In the genomic region with DNA sequence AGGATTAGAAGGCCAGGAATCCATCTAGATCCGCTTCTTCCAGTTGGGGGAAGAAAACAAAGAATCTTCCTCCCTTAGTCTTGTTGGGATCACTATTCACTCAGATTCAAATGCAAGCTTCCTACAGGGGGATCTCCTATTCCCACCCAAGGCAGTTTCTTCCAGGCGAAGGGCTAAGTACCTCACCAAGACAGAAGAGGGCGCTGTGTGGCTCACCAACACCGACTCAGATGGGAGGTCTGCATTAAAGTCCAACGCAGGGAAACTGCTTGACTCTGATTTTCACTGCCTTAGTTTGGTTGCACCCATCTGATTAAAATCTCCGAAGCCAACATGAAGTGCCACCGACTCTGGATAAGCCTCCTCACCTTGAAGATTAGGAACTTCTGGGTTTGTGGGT, we compare ENCODE assay signal across 10 mouse cellular contexts. TPM values are rescaled to one million over a fixed set of nuclear protein-coding genes. Genes with fewer than 3 reads are reported as not detected.
A peak's percentile ranks its signal among the peaks of the same experiment; 100 is the strongest.
DNase-seq lines count a peak whose midpoint lies in the region; ATAC-seq and TF ChIP-seq lines count a peak whose summit lies in the region.
"Had no signal": no experiment of that assay in that cellular context is flagged by ENCODE, and none has a peak within 500 bp of the region (broad histone marks: within the 10 kb centered on the region; RNA-seq: fewer than 3 reads in every experiment).

No protein-coding gene starts in this region.

- H3K27me3 ChIP-seq in heart, postnatal 0 days (ENCODE audit: control insufficient read depth, insufficient read depth, low read length) = no peaks in the 10 kb centered on the region
- no peaks in the 10 kb centered on the region for H3K27me3 ChIP-seq in heart, embryonic 12.5 days (replicated peaks)
- H3K27me3 ChIP-seq: heart, embryonic 15.5 days; lung, embryonic 15.5 days had no signal

- 37% methylated on average over 7 of the region's 7 CpGs for WGBS in heart, postnatal 0 days
- 31% methylated on average over 7 of the region's 7 CpGs for WGBS in heart, embryonic 12.5 days

- no peak for ATAC-seq in heart, postnatal 0 days (ENCODE audit: insufficient read depth, low read depth)
- ATAC-seq in heart, embryonic 12.5 days (ENCODE audit: insufficient number of reproducible peaks, low FRiP score) = no peak
- ATAC-seq in common myeloid progenitor, adult 5-6 weeks (replicated peaks; ENCODE audit: low read depth, poor library complexity, severe bottlenecking) = 0 out of 2 replicates have a peak, but pooled peaks have one; percentile 52

- no peak overlapping the region for H3K4me3 ChIP-seq in heart, postnatal 0 days (ENCODE audit: low read depth, low read length)
- no peak overlapping the region for H3K4me3 ChIP-seq in heart, embryonic 12.5 days
- H3K4me3 ChIP-seq: heart, embryonic 15.5 days; lung, embryonic 15.5 days had no signal

- TF ChIP-seq CTCF in heart, postnatal 0 days (IDR thresholded peaks at IDR 0.05; ENCODE audit: low read depth) = peak; percentile 54

- H3K9me3 ChIP-seq in heart, postnatal 0 days (replicated peaks; ENCODE audit: control insufficient read depth, low read length) = no peaks in the 10 kb centered on the region
- no peaks in the 10 kb centered on the region for H3K9me3 ChIP-seq in heart, embryonic 12.5 days (replicated peaks)
- H3K9me3 ChIP-seq: heart, embryonic 15.5 days; lung, embryonic 15.5 days had no signal

- H3K27ac ChIP-seq in heart, postnatal 0 days (ENCODE audit: low read depth) = no peak overlapping the region
- no peak overlapping the region for H3K27ac ChIP-seq in heart, embryonic 12.5 days (ENCODE audit: poor library complexity, severe bottlenecking)
- H3K27ac ChIP-seq: heart, embryonic 15.5 days; lung, embryonic 15.5 days had no signal

- peaks cover 14% of the 10 kb centered on the region for H3K4me1 ChIP-seq in heart, postnatal 0 days (ENCODE audit: control insufficient read depth, insufficient read depth)
- H3K4me1 ChIP-seq in heart, embryonic 12.5 days (replicated peaks) = peaks cover 6% of the 10 kb centered on the region; the same call in 1 of the 2 replicates
- H3K4me1 ChIP-seq: lung, embryonic 15.5 days had no signal

- H3K4me2 ChIP-seq in heart, postnatal 0 days (ENCODE audit: low read depth, low read length) = no peak overlapping the region
- no peak overlapping the region for H3K4me2 ChIP-seq in heart, embryonic 12.5 days
- H3K4me2 ChIP-seq: heart, embryonic 15.5 days; lung, embryonic 15.5 days had no signal

- no peak overlapping the region for H3K9ac ChIP-seq in heart, postnatal 0 days (replicated peaks; ENCODE audit: low read depth, low read length)
- no peak overlapping the region for H3K9ac ChIP-seq in heart, embryonic 12.5 days
- H3K9ac ChIP-seq: heart, embryonic 15.5 days; lung, embryonic 15.5 days had no signal

- DNase-seq in heart, postnatal 0 days (ENCODE audit: low spot score) = no peak
- DNase-seq in ovary, postnatal 36 days (ENCODE audit: low spot score) = peak; percentile 25
- DNase-seq in ovary, postnatal 14 days (ENCODE audit: low spot score) = no peak
- DNase-seq in retina, postnatal 1 day = peak; percentile 40
- no peak for DNase-seq in thymus, postnatal 36 days
- DNase-seq in right cerebral cortex, adult 18-20 months = no peak

- no peaks in the 10 kb centered on the region for H3K36me3 ChIP-seq in heart, postnatal 0 days (replicated peaks; ENCODE audit: control insufficient read depth, insufficient read depth, low read length)
- H3K36me3 ChIP-seq in heart, embryonic 12.5 days = no peaks in the 10 kb centered on the region
- H3K36me3 ChIP-seq: heart, embryonic 15.5 days; lung, embryonic 15.5 days had no signal

- TF ChIP-seq EP300 in heart, postnatal 0 days (IDR thresholded peaks at IDR 0.05; ENCODE audit: low read depth) = no peak

RNA-seq across cellular contexts. Expression of gene Ust, which starts 10.5 kb away (rescaled TPM):
- total RNA-seq in heart, postnatal 0 days (2014; rRNA removed; ENCODE audit: low replicate concordance) = 1.2 and 1.7 TPM in 2 replicates
- 0.93 and 1.1 TPM in 2 replicates for polyA plus RNA-seq in heart, postnatal 0 days (2015; fragmentation: Nextera tagmentation; extraction: Ambion mirVana)
- polyA plus RNA-seq in heart, embryonic 12.5 days (2016; fragmentation: Nextera tagmentation; extraction: Ambion mirVana) = 2.2 and 2.4 TPM in 2 replicates
- total RNA-seq in common myeloid progenitor, adult 5-6 weeks (2017) = 1.0 and 1.2 TPM in 2 replicates

Comparison
In these comparisons a context has a peak if more than half of its experiments do, and no peak if none do; other contexts are left out.
1. DNase-seq: peak in ovary, postnatal 36 days (single experiment) and retina, postnatal 1 day (single experiment); none in heart, postnatal 0 days (single experiment), ovary, postnatal 14 days (single experiment), thymus, postnatal 36 days (0 of 2) and right cerebral cortex, adult 18-20 months (single experiment).